Mouse (Mus musculus) left cerebral cortex, postnatal 4 days (tissue): Measurements from ENCODE around the gene Elp4. TPM values are rescaled to one million over a fixed set of nuclear protein-coding genes. Genes with fewer than 3 reads are reported as not detected.

ENCODE experiments used
- DNase-seq: peaks from one replicate; pipeline ENCODE4 v3.0.0-alpha.2; 2022
- intact Hi-C: fragments of 180-260 bp; cut with DNase I; formaldehyde crosslinking; loops from one replicate; pipeline ENCODE4 v1.15.1; 2025
- total RNA-seq, 2 experiments: library from RNA; stranded (reverse); gene quantifications; 2 replicates each; pipeline ENCODE4 v1.2.3; 2021

The Elp4 gene
- total RNA-seq, 2 experiments from 2014 or later: 24.0 to 30.5 TPM

DNA sequence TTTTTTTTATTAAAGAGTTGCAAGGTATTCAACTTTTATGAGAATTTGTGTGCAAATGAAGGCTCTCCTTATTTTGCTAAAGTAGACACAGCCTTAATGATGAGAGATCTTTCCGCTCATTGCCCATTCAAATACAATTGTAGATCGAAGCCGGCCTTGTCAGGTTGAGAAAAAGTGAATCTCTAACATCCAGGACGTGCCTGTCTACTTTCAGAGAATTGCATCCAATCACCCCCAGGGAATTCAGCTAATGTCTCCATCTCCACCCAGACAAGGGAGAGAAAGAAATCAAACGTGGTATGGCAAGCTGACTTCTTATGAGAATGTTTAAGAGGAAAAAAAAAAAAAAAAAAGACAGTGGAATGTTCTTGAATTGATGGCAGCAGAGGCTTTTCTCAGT lies 239.4 kb downstream of the Elp4 start:
- no peak for DNase-seq
- intact Hi-C loops: loop anchor here (10.0 kb wide), 1 partner anchor 540 kb away; the partner anchor contains the start of gene Wt1

DNA sequence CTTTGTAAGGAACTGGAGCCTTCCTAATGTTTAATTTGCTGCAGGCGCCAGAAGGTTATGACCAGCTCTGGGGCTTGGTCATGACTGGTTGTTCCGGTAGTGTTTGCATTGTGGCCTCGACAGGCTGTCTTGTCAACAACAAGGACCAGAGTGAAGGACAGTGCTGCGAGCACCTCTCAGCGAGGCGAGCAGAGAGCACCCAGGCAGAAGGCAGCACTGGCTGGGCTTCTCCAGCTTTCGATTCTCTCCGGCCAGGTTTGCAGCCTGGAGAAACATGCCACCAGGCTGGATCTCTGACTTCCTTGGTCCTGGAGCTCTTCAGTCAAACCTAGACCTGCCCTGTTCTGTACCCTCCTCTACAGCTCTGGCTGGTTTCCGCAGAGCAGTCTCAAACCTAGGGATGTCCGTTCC lies 241.3 kb downstream of the Elp4 start:
- no peak for DNase-seq
- intact Hi-C loops: loop anchor here (10.0 kb wide), 1 partner anchor 538 kb away; the partner anchor contains the start of gene Wt1

DNA sequence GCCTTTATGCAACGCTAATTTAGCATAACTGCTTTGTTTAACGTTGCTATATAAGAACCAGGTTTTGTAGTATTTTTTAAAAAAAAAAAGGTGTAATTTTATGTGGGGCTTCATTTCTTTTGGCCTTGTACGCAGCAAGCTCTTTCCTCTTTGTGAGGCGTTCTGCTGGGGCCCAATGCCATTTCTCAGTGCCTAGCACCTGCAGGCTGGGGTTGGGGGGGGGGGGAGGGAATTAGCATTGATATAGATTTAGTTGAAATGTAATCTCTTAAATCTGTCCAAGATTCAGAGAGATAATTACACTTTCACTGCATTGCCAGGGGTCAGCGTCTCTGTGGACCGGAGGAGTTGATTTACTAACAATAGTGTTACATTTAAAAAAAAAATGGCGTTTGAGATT lies 241.8 kb downstream of the Elp4 start:
- intact Hi-C loops: loop anchor here (10.0 kb wide), 1 partner anchor 538 kb away; the partner anchor contains the start of gene Wt1
- no peak for DNase-seq

DNA sequence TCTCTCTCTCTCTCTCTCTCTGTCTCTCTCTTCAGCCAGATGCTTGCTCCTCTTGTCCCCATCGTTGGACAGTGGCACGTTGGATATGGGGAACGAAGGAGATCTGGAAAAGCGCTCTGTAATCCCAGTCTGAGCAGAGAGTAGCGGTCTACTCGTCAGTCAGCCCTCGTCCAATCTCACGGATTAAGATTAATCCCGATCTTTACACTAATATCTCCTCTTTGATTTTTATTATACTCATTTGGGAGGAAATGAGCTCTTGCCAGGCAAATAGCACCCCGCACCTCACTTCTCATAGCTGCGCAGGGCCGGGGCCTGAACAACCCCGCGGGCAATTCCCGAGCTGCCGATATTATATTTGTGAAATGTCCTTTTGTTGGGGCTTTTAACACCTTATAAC lies 242.2 kb downstream of the Elp4 start:
- intact Hi-C loops: loop anchor here (10.0 kb wide), 1 partner anchor 537 kb away; the partner anchor contains the start of gene Wt1
- no peak for DNase-seq

DNA sequence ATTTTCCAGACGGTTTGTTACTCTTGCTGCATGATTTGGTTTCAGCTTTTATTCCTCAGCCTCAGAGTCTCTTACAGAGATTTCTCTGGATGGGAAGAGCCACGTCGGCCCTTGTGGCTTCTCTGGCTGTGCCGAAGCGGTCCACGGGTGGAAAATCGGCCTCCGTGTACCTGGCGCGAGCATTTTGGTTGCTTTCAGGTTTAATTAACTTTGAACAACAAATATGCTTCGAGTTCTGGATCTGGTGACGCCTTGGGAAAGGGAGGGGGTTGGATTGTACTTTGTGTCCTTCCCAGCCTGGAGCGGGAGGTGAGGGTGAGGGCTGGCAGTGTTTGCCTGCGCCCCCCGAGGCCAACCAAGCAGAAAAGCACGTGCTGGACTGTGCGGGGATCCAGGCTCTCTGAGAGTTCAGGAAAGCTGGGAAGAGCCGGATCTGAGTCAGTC lies 242.7 kb downstream of the Elp4 start:
- intact Hi-C loops: loop anchor here (10.0 kb wide), 1 partner anchor 537 kb away; the partner anchor contains the start of gene Wt1

DNA sequence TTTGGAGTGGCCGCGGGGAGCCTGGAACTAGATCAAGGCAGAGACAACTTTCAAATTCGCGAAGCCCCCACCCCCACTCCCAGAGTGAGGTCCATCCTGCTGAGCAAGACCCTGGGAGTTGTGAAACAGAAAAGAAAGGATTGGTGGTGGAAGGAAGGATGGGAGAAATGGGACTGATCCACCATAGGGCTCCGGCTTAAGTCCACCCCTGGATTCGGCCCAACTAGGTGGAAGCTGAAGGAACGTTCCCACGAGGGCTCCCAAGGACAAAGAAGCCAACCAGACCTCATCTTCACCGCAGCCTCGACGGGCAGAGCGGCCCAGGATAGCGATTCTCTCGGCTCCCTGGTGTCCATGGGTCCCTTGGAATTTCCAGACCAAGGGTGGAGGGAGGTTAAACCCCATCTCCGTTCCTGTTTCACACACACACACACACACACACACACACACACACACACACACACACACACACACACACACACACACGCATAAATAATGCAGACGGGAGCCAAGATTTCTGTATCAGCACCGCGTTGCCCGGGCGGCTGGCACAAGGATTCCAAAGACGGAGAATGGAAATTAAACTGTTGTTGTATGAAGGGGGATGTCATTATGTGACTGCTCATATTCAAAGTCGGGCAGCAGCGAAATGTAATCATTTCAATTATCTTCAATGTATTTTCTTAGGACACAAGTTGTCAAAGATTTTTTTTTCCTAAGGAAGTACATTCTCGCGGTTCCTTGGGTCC lies 243.3 kb downstream of the Elp4 start:
- intact Hi-C loops: loop anchor here (10.0 kb wide), 1 partner anchor 536 kb away; the partner anchor contains the start of gene Wt1
- peak; percentile 66 for DNase-seq

More for the DNA sequence above, 242.7 kb downstream of the Elp4 start:
- peak; percentile 83 for DNase-seq

DNA sequence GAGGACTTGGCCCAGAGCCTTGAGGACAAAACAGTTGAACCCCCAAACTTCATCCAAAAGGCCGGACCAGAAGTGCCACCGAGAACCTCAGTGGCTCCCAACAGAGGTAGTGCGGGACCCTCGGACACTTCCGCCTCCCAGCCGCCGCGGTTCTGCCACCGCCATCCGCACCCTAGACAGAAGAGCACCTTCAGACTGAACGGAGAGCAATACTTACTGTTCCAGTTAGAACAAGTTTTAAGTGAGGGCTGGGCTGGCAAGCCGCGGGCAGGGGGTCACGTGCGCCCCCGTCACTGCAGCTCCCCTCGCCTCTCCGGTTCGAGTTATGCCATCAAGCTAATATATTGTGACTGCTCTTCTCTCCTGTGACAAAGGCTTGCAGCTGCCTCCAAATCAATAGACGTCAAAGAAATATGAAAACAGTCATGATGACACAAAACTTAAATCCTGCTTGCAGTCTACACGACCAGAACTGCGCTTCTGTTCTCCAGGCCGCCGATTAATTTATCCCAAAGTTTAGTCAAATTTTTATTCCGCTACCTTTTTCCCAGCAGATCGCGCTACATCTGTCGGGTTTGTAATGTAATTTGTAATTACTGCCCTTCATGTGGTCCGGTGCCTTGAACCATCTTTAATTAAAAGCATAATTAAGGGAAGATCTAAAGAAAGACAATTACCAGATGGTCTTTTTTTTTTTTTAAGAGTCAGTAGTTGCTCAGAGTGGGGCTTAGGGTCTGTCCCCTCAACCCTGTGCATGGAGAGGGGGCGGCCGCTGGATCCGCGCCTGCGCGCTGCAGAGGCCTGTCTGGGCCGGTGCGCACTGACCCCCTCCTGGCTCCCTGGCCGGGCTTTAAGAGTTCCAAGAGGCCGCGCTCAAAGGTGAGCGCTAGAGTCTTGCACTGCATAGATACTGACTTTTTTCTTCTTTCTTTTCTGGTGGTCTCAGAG lies 244.2 kb downstream of the Elp4 start:
- DNase-seq: peak; percentile 88
- intact Hi-C loops: loop anchor here (10.0 kb wide), 1 partner anchor 535 kb away; the partner anchor contains the start of gene Wt1

DNA sequence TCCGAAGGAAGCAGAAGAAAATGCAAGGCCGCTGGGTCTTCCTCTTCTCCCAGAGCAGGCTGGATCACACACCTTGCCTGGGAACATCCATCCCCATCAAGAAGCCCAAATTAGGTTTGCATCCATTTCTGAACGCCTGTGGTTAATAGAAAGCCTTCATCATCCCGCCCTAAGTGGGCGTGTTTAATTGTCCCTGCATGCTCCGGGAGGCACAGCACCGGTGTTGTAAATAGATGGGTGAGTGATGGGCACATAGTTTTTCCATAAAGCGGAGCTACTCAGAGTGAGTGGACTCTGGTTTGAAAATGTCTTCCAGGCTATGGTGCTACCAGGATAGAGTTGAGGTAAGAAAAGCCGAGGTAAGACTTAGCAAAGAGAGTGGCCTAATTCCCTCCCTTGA lies 245.0 kb downstream of the Elp4 start:
- intact Hi-C loops: no loop called here
- no peak for DNase-seq

DNA sequence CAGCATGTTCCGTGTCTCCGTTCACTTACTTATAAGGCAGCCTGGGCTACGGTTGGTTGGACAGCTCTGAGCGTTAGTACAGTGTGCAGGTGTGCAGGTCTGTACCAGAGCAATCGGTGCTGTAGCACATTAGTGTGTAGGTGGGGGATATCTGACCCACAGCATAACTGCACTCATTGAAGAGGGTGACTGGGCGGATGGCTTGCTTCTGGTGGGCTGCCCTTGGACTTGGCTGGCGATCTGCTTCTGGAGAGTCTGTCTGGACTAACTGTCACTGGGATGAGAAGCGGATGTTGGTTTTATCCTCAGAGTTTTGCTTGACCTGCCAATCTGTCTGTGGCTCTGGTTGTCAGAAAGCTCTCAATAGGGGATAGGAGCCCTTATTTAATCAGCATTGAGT lies 247.9 kb downstream of the Elp4 start:
- intact Hi-C loops: no loop called here
- no peak for DNase-seq

Other genes starting within 250 kb of the Elp4 start
- gene Pax6, start 235.7 kb downstream of the Elp4 start, total RNA-seq: 10 to 100 TPM; 11.5 to 13.9 TPM
- gene Immp1l, start 74 bp upstream of the Elp4 start, total RNA-seq: 10 to 100 TPM; 30.1 to 31.9 TPM
- 10 to 100 TPM; 23.3 to 27.1 TPM for gene Dnajc24, start 99.0 kb upstream of the Elp4 start, total RNA-seq